In genomic region chr17:47793377-47793776, GRCm38 (mm10) we compare ENCODE assay signal across 8 mouse cellular contexts. TPM values are rescaled to one million over a fixed set of nuclear protein-coding genes. Genes with fewer than 3 reads are reported as not detected.
DNase-seq lines count a peak whose midpoint lies in the region; ATAC-seq and TF ChIP-seq lines count a peak whose summit lies in the region.

No protein-coding gene starts in this region.

- 4% methylated on average over 9 of the region's 9 CpGs for WGBS in heart, embryonic 10.5 days
- 12% methylated on average over 9 of the region's 9 CpGs for WGBS in limb, embryonic 13.5 days
- WGBS in midbrain, embryonic 16.5 days, result 11% methylated on average over 9 of the region's 9 CpGs
- WGBS in spleen, adult 2 months, result 9% methylated on average over 9 of the region's 9 CpGs

- peaks cover 17% of the 10 kb centered on the region; the same call in 1 of the 2 replicates for H3K27me3 ChIP-seq in heart, embryonic 10.5 days (ENCODE audit: insufficient read depth, poor library complexity, severe bottlenecking)
- 0 out of 2 replicates have a peak, but pooled peaks cover 4% of the 10 kb centered on the region for H3K27me3 ChIP-seq in limb, embryonic 13.5 days
- H3K27me3 ChIP-seq in midbrain, embryonic 16.5 days (ENCODE audit: control insufficient read depth, insufficient read depth, low read depth, low read length), result no peaks in the 10 kb centered on the region
- no peaks in the 10 kb centered on the region for H3K27me3 ChIP-seq in spleen, adult 2 months (ENCODE audit: control insufficient read depth, insufficient read depth, low read length)

- H3K9me3 ChIP-seq in heart, embryonic 10.5 days, result no peaks in the 10 kb centered on the region
- H3K9me3 ChIP-seq in limb, embryonic 13.5 days, result no peaks in the 10 kb centered on the region
- H3K9me3 ChIP-seq in midbrain, embryonic 16.5 days (replicated peaks; ENCODE audit: control insufficient read depth, low read length, poor library complexity, severe bottlenecking), result no peaks in the 10 kb centered on the region

- H3K9ac ChIP-seq in limb, embryonic 13.5 days, result no peak overlapping the region
- H3K9ac ChIP-seq in midbrain, embryonic 16.5 days (ENCODE audit: low read depth, low read length), result no peak overlapping the region

- H3K4me3 ChIP-seq in bone marrow macrophage, adult 2 months (ENCODE audit: insufficient read depth, low read length), result no peak overlapping the region
- H3K4me3 ChIP-seq in embryonic fibroblast, embryonic 13.5 days (ENCODE audit: insufficient read depth, low read length), result no peak overlapping the region
- H3K4me3 ChIP-seq in heart, embryonic 10.5 days, result no peak overlapping the region
- no peak overlapping the region for H3K4me3 ChIP-seq in limb, embryonic 13.5 days
- H3K4me3 ChIP-seq in midbrain, embryonic 16.5 days (ENCODE audit: low read depth, low read length), result no peak overlapping the region
- no peak overlapping the region for H3K4me3 ChIP-seq in spleen, adult 2 months (ENCODE audit: extremely low read depth, insufficient read depth, insufficient read length)

- peak; percentile 78 for DNase-seq in A20 (ENCODE audit: low read depth, low spot score)
- peak; percentile 93 for DNase-seq in heart, embryonic 10.5 days (ENCODE audit: low spot score)
- DNase-seq in kidney, adult 9 months, result peak; percentile 89
- DNase-seq in spleen, adult 2 months (ENCODE audit: low read depth in 1 of 2, low spot score in 2 of 2), result peak; percentile 55 to 87

- ATAC-seq in limb, embryonic 13.5 days (ENCODE audit: low FRiP score, low read depth), result peak; percentile 60
- peak; percentile 71 for ATAC-seq in midbrain, embryonic 16.5 days

- no peak overlapping the region for H3K27ac ChIP-seq in bone marrow macrophage, adult 2 months (ENCODE audit: insufficient read depth, low read depth, low read length)
- H3K27ac ChIP-seq in embryonic fibroblast, embryonic 13.5 days (ENCODE audit: insufficient read depth, low read length), result no peak overlapping the region
- peak overlapping the region; percentile 71 for H3K27ac ChIP-seq in heart, embryonic 10.5 days
- no peak overlapping the region for H3K27ac ChIP-seq in limb, embryonic 13.5 days
- H3K27ac ChIP-seq in midbrain, embryonic 16.5 days (ENCODE audit: low read length), result no peak overlapping the region
- no peak overlapping the region for H3K27ac ChIP-seq in spleen, adult 2 months (ENCODE audit: insufficient read depth, low read length)

- no peak for TF ChIP-seq POLR2A in bone marrow macrophage, adult 2 months (IDR thresholded peaks at IDR 0.05; ENCODE audit: borderline replicate concordance, low read depth, low read length)
- TF ChIP-seq POLR2A in embryonic fibroblast, embryonic 13.5 days (IDR thresholded peaks at IDR 0.05; ENCODE audit: low read depth, low read length), result no peak
- no peak for TF ChIP-seq POLR2A in spleen, adult 2 months (IDR thresholded peaks at IDR 0.05; ENCODE audit: low read depth, low read length)

- peaks cover 20% of the 10 kb centered on the region for H3K36me3 ChIP-seq in heart, embryonic 10.5 days
- H3K36me3 ChIP-seq in limb, embryonic 13.5 days, result peaks cover 4% of the 10 kb centered on the region; the same call in 1 of the 2 replicates
- H3K36me3 ChIP-seq in midbrain, embryonic 16.5 days (ENCODE audit: control insufficient read depth, insufficient read depth, low read length), result no peaks in the 10 kb centered on the region
- peaks cover 17% of the 10 kb centered on the region for H3K36me3 ChIP-seq in spleen, adult 2 months (ENCODE audit: control insufficient read depth, insufficient read depth, low read length)

- no peak overlapping the region for H3K4me2 ChIP-seq in limb, embryonic 13.5 days (replicated peaks)
- H3K4me2 ChIP-seq in midbrain, embryonic 16.5 days (ENCODE audit: low read length), result no peak overlapping the region

- peaks cover 10% of the 10 kb centered on the region for H3K4me1 ChIP-seq in bone marrow macrophage, adult 2 months (ENCODE audit: control insufficient read depth, insufficient read depth, low read length)
- H3K4me1 ChIP-seq in embryonic fibroblast, embryonic 13.5 days (ENCODE audit: control insufficient read depth, insufficient read depth, low read length), result no peaks in the 10 kb centered on the region
- H3K4me1 ChIP-seq in heart, embryonic 10.5 days, result peaks cover 54% of the 10 kb centered on the region
- H3K4me1 ChIP-seq in limb, embryonic 13.5 days, result peaks cover 43% of the 10 kb centered on the region
- H3K4me1 ChIP-seq in midbrain, embryonic 16.5 days (ENCODE audit: control insufficient read depth, insufficient read depth, low read length), result no peaks in the 10 kb centered on the region
- no peaks in the 10 kb centered on the region; the same call in 1 of the 2 replicates for H3K4me1 ChIP-seq in spleen, adult 2 months (ENCODE audit: control insufficient read depth, insufficient read depth, insufficient read length)

- peak; percentile 65; the same call in 1 of the 2 replicates for TF ChIP-seq CTCF in bone marrow macrophage, adult 2 months (IDR thresholded peaks at IDR 0.05; ENCODE audit: low read depth, low read length)
- TF ChIP-seq CTCF in embryonic fibroblast, embryonic 13.5 days (IDR thresholded peaks at IDR 0.05; ENCODE audit: borderline replicate concordance, insufficient read depth, low read length), result peak; percentile 99
- TF ChIP-seq CTCF in spleen, adult 2 months (IDR thresholded peaks at IDR 0.05; ENCODE audit: extremely low read depth, insufficient read depth, insufficient read length, insufficient replicate concordance), result peak; percentile 98

RNA-seq across cellular contexts. Expression of gene Mdfi, which starts 41.1 kb away (rescaled TPM):
- not detected in 2 replicates for polyA plus RNA-seq in bone marrow macrophage, adult 2 months (2012; ENCODE audit: insufficient read depth, insufficient read length, missing spikeins)
- polyA plus RNA-seq in embryonic fibroblast, embryonic 13.5 days (2011; ENCODE audit: insufficient read length, low read depth, missing spikeins), result 8.8 and 13.7 TPM in 2 replicates
- 15.3 and 17.7 TPM in 2 replicates for polyA plus RNA-seq in heart, embryonic 10.5 days (2016; fragmentation: Nextera tagmentation; extraction: Ambion mirVana)
- polyA plus RNA-seq in limb, embryonic 13.5 days (2015; fragmentation: Nextera tagmentation; extraction: Ambion mirVana), result 30.9 and 33.9 TPM in 2 replicates
- polyA plus RNA-seq in midbrain, embryonic 16.5 days (2015; fragmentation: Nextera tagmentation; extraction: Ambion mirVana), result 2.4 and 2.9 TPM in 2 replicates
- polyA plus RNA-seq in spleen, adult 2 months (2012; rRNA removed), result 7.1 and 8.8 TPM in 2 replicates

RNA-seq across cellular contexts. Expression of gene Tfeb, which starts 56.5 kb away (rescaled TPM):
- polyA plus RNA-seq in bone marrow macrophage, adult 2 months (2012; ENCODE audit: insufficient read depth, insufficient read length, missing spikeins), result 43.2 and 48.4 TPM in 2 replicates
- 4.7 and 6.5 TPM in 2 replicates for polyA plus RNA-seq in embryonic fibroblast, embryonic 13.5 days (2011; ENCODE audit: insufficient read length, low read depth, missing spikeins)
- 15.3 and 19.3 TPM in 2 replicates for polyA plus RNA-seq in heart, embryonic 10.5 days (2016; fragmentation: Nextera tagmentation; extraction: Ambion mirVana)
- 8.8 and 9.1 TPM in 2 replicates for polyA plus RNA-seq in limb, embryonic 13.5 days (2015; fragmentation: Nextera tagmentation; extraction: Ambion mirVana)
- polyA plus RNA-seq in midbrain, embryonic 16.5 days (2015; fragmentation: Nextera tagmentation; extraction: Ambion mirVana), result 2.9 and 3.0 TPM in 2 replicates
- 110 and 131 TPM in 2 replicates for polyA plus RNA-seq in spleen, adult 2 months (2012; rRNA removed)
